Mouse (Mus musculus): Measurements from ENCODE around the gene Gpr1. TPM values are rescaled to one million over a fixed set of nuclear protein-coding genes. Genes with fewer than 3 reads are reported as not detected.

The Gpr1 gene
- polyA plus RNA-seq, 1 experiment = 0.61 TPM

- Histone ChIP-seq H3K4me3 (ENCODE audit: low read depth, low read length) (no peak overlapping the region), H3K27me3 (ENCODE audit: control insufficient read depth, insufficient read depth, low read length, poor library complexity, severe bottlenecking) (no peaks in the 10 kb centered on the region), H3K27ac (ENCODE audit: insufficient read depth, low read length) (peak overlapping the region; percentile 79), H3K36me3 (ENCODE audit: control insufficient read depth, insufficient read depth, low read length, poor library complexity, severe bottlenecking) (no peaks in the 10 kb centered on the region), H3K4me1 (ENCODE audit: control insufficient read depth, insufficient read depth, low read length) (peaks cover 7% of the 10 kb centered on the region), H3K9me3 (replicated peaks; ENCODE audit: control insufficient read depth, insufficient read depth, low read length, poor library complexity, severe bottlenecking) (no peaks in the 10 kb centered on the region), H3K9ac (ENCODE audit: low read depth, poor library complexity, severe bottlenecking) (no peak overlapping the region)
- TF ChIP-seq POLR2A (IDR thresholded peaks at IDR 0.05; ENCODE audit: insufficient read depth, low read length) = no peak
- no peak for TF ChIP-seq CTCF (IDR thresholded peaks at IDR 0.05; ENCODE audit: low read depth, low read length)
- TF ChIP-seq EP300 (IDR thresholded peaks at IDR 0.05; ENCODE audit: insufficient read depth, low read depth, low read length) = no peak
Observed at GRCm38 (mm10) chr1:63134530-63134929, 79.8 kb downstream of the Gpr1 start.

Other genes starting within 250 kb of the Gpr1 start
- gene Ino80d, start 99.9 kb downstream of the Gpr1 start, polyA plus RNA-seq (2011; ENCODE audit: insufficient read depth, insufficient read length, low read depth, missing spikeins) = 31.4 and 32.5 TPM in 2 replicates
- gene Eef1b2, start 37.7 kb downstream of the Gpr1 start, polyA plus RNA-seq (2011; ENCODE audit: insufficient read depth, insufficient read length, low read depth, missing spikeins) = 2,024 and 2,095 TPM in 2 replicates
- gene Ndufs1, start 37.7 kb downstream of the Gpr1 start, polyA plus RNA-seq (2011; ENCODE audit: insufficient read depth, insufficient read length, low read depth, missing spikeins) = 106 and 110 TPM in 2 replicates
- gene Zdbf2, start 58.7 kb upstream of the Gpr1 start, polyA plus RNA-seq (2011; ENCODE audit: insufficient read depth, insufficient read length, low read depth, missing spikeins) = 35.7 and 38.2 TPM in 2 replicates
- 24.8 and 26.1 TPM in 2 replicates for gene Adam23, start 231.3 kb upstream of the Gpr1 start, polyA plus RNA-seq (2011; ENCODE audit: insufficient read depth, insufficient read length, low read depth, missing spikeins)

All from ES-Bruce4 (cell line).